Mouse (Mus musculus) liver, embryonic 14.5 days (tissue): ENCODE results near the gene Cipc.

Experiments
- CTCF ChIP-seq: IDR thresholded peaks from 2 replicates; pipeline ENCODE4 v1.5.1; 2016; ENCODE audit warnings: antibody characterized with exemption, low read depth, control low read depth
- EP300 ChIP-seq: IDR thresholded peaks from 2 replicates; pipeline ENCODE4 v1.6.1; 2016; ENCODE audit warnings: antibody characterized with exemption, low read depth

- TF ChIP-seq CTCF (no peak), EP300 (no peak)
These were observed 998 bp downstream of the Cipc start for GRCm38 (mm10) chr12:86947681-86948401.
